Mouse (Mus musculus): ENCODE data around the gene Tax1bp1.

DNA sequence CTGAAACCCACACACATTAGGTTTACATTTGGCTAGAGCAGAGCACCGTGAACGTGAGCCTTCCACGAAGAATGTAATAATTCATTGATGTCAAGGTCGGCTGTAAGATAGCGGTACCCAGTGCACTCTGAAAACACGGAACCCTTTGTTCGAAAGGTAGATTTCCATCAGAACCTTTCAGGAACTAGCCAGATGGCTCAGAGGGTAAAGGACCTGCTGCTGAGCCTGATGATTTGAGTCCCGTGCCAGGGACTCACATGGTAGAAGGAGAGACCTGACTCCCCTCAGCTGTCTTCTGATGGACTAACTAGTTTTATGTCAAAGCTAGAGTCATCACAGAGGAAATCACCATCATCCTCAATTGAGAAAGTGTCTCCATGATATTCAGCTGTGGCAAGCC, 41.7 kb upstream of the Tax1bp1 start:
- TF ChIP-seq CTCF (IDR thresholded peaks at IDR 0.05; ENCODE audit: insufficient read depth, low read depth, low read length) (no peak), POLR2A (IDR thresholded peaks at IDR 0.05; ENCODE audit: insufficient read depth, low read depth, low read length) (no peak)

All from olfactory bulb, adult 2 months (tissue).